Mouse (Mus musculus) lung, postnatal 0 days (tissue): ENCODE data around the gene Adad2.

ENCODE experiments used
- CTCF ChIP-seq: IDR thresholded peaks from 2 replicates; pipeline ENCODE4 v1.5.1; 2016; ENCODE audit warnings: antibody characterized with exemption, mild to moderate bottlenecking
- EP300 ChIP-seq: IDR thresholded peaks from 2 replicates; pipeline ENCODE4 v1.6.1; 2016; ENCODE audit warnings: antibody characterized with exemption, mild to moderate bottlenecking, control low read depth

DNA sequence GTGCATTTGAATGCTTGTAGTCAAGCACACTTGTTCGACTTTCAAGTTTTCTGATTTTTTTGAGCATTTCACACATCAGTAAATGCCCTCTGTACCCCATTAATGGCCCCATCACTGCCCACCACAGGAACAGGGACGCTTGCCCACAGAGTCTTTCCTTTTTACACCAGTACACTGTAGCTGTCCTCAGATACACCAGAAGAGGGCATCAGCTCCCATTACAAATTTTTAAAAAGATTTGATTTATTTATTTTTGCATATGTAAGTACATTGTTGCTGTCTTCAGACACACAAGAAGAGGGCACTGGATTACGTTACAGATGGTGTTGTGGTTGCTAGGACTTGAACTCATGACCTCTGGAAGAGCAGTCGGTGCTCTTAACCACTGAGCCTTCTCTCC lies 24.2 kb upstream of the Adad2 start:
- no peak for TF ChIP-seq EP300
- TF ChIP-seq CTCF: no peak
